Mouse (Mus musculus): ENCODE data around the gene Kirrel3.

The Kirrel3 gene

GRCm38 (mm10) chr9:35026311-35026710 is 540.6 kb downstream of the Kirrel3 start:
- DNase-seq (ENCODE audit: low spot score in 2 of 2), result no peak

GRCm38 (mm10) chr9:35026897-35027311 is 541.2 kb downstream of the Kirrel3 start:
- DNase-seq (ENCODE audit: low spot score in 2 of 2), result no peak

GRCm38 (mm10) chr9:35027382-35027997 is 541.8 kb downstream of the Kirrel3 start:
- no peak for DNase-seq (ENCODE audit: low spot score in 2 of 2)

- no peak for DNase-seq (ENCODE audit: low spot score in 2 of 2)
Measured at GRCm38 (mm10) chr9:35030823-35031222, 545.1 kb downstream of the Kirrel3 start.

GRCm38 (mm10) chr9:35032457-35032856 is 546.8 kb downstream of the Kirrel3 start:
- DNase-seq (ENCODE audit: low spot score in 2 of 2), result no peak

- DNase-seq (ENCODE audit: low spot score in 2 of 2), result no peak
Measured at GRCm38 (mm10) chr9:35035074-35035473, 549.4 kb downstream of the Kirrel3 start.

- no peak for DNase-seq (ENCODE audit: low spot score in 2 of 2)
Measured at GRCm38 (mm10) chr9:35038922-35039586, 553.4 kb downstream of the Kirrel3 start.

GRCm38 (mm10) chr9:35039846-35040245 is 554.2 kb downstream of the Kirrel3 start:
- DNase-seq (ENCODE audit: low spot score in 2 of 2), result no peak

- DNase-seq (ENCODE audit: low spot score in 2 of 2), result no peak
Measured at GRCm38 (mm10) chr9:35041493-35041892, 555.8 kb downstream of the Kirrel3 start.

- no peak for DNase-seq (ENCODE audit: low spot score in 2 of 2)
Measured at GRCm38 (mm10) chr9:35043619-35044018, 557.9 kb downstream of the Kirrel3 start.

GRCm38 (mm10) chr9:35044458-35044857 is 558.8 kb downstream of the Kirrel3 start:
- no peak for DNase-seq (ENCODE audit: low spot score in 2 of 2)

GRCm38 (mm10) chr9:35045031-35045531 is 559.4 kb downstream of the Kirrel3 start:
- no peak for DNase-seq (ENCODE audit: low spot score in 2 of 2)

GRCm38 (mm10) chr9:35045756-35046155 is 560.1 kb downstream of the Kirrel3 start:
- DNase-seq (ENCODE audit: low spot score in 2 of 2), result no peak

GRCm38 (mm10) chr9:35048449-35048848 is 562.8 kb downstream of the Kirrel3 start:
- DNase-seq (ENCODE audit: low spot score in 2 of 2), result peak in 1 of 2 experiments; percentile 34

- peak in 1 of 2 experiments; percentile 41 for DNase-seq (ENCODE audit: low spot score in 2 of 2)
Measured at GRCm38 (mm10) chr9:35049891-35050527, 564.3 kb downstream of the Kirrel3 start.

- peak; percentile 3 to 35 for DNase-seq (ENCODE audit: low spot score in 2 of 2)
Measured at GRCm38 (mm10) chr9:35050701-35051454, 565.2 kb downstream of the Kirrel3 start.

- DNase-seq (ENCODE audit: low spot score in 2 of 2), result peak in 1 of 2 experiments; percentile 4
Measured at GRCm38 (mm10) chr9:35051666-35052065, 566.0 kb downstream of the Kirrel3 start.

- peak; percentile 9 to 56 for DNase-seq (ENCODE audit: low spot score in 2 of 2)
Measured at GRCm38 (mm10) chr9:35052671-35053070, 567.0 kb downstream of the Kirrel3 start.

- DNase-seq (ENCODE audit: low spot score in 2 of 2), result peak; percentile 9 to 56
Measured at GRCm38 (mm10) chr9:35053081-35053480, 567.4 kb downstream of the Kirrel3 start.

GRCm38 (mm10) chr9:35053669-35054068 is 568.0 kb downstream of the Kirrel3 start:
- peak; percentile 4 to 45 for DNase-seq (ENCODE audit: low spot score in 2 of 2)

GRCm38 (mm10) chr9:35055528-35056330 is 570.0 kb downstream of the Kirrel3 start:
- DNase-seq (ENCODE audit: low spot score in 2 of 2), result peak; percentile 12 to 59

Measured in spleen, postnatal 4 days (tissue).